Mouse (Mus musculus): ENCODE measurements around the gene Rcor3. TPM values are rescaled to one million over a fixed set of nuclear protein-coding genes. Genes with fewer than 3 reads are reported as not detected.
A peak's percentile ranks its signal among the peaks of the same experiment; 100 is the strongest.

Gene Rcor3
- total RNA-seq, 4 experiments from 2014 or later, result 22.5 to 35.7 (median 28.8) TPM

GRCm38 (mm10) chr1:192092879-192093660 is 44.8 kb downstream of the Rcor3 start:
- DNase-seq, result peak; percentile 83

GRCm38 (mm10) chr1:192091806-192092772 is 45.8 kb downstream of the Rcor3 start, which contains the start of gene Traf5:
Gene Traf5, minus strand, starts transcription at chr1:192092559.
- peak; percentile 97 for DNase-seq

DNA sequence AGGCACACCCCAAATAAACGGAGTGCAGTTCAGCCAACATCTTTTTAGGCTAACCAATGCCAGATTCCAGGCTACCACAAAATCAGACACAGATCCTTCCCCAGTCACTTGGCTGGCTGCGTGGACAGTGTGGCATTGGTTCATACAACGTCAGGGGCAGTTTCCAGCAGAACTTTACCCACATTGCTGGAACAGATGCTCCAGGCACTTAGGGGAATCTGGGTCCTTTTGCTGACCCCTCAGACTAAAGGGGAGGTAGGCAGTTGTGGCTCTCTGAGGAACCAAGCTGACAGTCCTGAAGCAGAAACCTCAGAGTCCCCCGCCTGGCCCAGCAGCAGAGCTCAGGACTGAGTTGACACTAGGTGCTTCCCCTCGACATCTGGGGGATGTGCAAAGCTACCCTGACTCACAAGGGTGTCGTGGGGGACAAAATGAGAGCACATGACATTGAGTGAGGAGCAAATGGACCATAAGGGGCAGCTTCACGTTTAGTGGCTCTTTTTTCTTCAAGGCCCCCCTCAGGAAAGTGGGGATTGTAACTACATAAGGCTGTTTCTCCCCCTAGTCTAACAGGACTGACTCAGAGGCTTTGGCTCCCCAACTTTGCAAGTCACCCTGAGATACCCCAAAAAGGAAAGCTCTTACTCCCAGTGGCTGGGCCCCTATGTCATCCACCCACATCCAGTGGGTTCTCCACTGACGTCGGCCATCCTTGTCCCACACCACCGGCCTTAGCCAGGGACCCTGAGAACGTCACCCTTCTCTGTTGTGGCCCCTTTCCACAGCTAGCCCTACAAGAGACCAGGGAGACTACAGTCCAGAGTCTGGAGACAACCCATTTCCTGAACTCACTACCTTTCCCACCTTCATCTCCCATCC is 46.9 kb downstream of the Rcor3 start:
- DNase-seq, result no peak

GRCm38 (mm10) chr1:192090281-192090680 is 47.6 kb downstream of the Rcor3 start:
- no peak for DNase-seq

DNA sequence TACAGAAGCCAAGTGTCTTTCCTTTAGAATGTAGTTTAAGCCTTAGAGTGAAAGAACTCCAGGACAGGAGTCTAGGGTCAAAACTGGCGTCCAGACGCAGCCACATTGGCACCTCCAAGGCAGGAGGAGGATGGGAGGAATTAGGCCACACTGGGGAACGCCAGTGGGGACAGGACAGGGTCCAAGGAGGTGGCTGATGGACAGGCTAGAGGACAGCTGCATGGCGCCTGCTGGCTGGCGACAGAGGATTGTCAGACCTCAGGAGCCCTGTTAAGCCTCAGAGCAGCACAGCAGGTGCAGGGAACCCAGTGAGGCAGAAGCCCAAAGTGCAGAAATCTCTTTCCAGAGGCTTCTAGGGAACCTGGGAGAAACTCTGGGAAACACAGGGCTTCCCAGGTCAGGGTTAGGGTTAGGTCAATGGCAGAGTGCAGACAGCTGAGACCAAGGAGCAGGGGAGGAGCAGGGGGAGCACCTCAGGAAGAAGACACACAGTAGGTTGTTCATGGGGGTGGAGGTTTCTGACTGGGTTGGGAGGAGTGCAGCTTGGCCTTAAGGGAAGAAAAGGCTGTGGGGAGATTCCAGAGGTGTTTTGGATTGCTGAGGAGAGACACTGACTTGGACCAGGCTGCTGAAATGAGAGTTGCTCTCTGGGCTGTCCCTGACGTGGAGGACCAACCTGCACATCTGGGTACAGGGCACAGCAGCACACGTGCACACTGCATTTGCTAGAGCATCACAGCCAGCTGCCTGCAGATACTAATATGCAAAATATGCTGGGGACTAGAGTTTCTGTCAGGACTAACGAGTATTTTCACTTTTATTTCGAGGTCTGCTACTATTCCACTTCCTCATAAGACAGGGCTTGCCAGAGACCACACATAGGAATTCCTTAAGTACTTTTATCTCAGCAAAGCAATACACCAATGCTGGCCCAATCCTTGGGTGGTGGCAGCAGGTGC is 48.4 kb downstream of the Rcor3 start:
- no peak for DNase-seq

GRCm38 (mm10) chr1:192088011-192088410 is 49.9 kb downstream of the Rcor3 start:
- DNase-seq, result no peak

- no peak for DNase-seq
Measured at GRCm38 (mm10) chr1:192087098-192087497, 50.8 kb downstream of the Rcor3 start.

GRCm38 (mm10) chr1:192086279-192087037 is 51.4 kb downstream of the Rcor3 start:
- no peak for DNase-seq

DNA sequence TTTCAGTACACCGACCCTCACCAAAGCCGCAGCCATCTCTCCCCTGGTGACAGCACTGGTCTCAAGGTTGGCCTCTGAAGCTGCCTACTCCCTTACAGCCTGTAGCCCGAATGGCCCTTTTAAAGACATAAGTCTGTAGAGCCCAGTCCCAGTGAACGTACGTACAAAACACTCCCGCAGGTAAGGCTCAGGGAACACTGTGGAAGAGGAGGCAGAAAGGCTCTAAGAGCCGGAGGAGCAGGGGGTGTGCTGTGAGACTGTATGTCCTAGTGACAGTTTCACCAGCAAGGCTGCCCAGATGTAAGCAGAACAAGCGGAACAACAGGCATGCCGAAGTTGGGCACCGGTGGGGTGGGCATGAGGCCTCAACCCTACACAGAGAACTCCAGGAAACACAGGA is 52.6 kb downstream of the Rcor3 start:
- DNase-seq, result no peak

GRCm38 (mm10) chr1:192082646-192083045 is 55.2 kb downstream of the Rcor3 start:
- no peak for DNase-seq

DNA sequence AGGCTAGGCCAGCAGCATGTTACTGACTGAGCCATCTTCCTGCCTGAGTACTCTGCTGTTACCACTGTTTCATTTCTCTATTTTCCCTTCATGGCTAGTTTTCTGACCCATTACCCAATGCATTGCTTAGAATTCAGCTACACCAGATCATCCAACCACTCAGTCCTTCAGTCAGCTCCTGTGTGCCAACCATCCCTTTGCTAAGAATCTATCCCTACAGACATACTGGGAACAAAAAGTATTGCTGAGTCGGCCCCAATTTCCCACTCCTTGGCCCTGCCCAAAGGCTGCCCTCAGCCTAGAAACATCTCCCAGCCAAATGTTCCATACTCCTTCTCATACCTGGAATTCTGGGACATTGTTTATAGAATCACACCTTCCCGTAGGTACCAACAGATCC is 56.7 kb downstream of the Rcor3 start:
- no peak for DNase-seq

DNA sequence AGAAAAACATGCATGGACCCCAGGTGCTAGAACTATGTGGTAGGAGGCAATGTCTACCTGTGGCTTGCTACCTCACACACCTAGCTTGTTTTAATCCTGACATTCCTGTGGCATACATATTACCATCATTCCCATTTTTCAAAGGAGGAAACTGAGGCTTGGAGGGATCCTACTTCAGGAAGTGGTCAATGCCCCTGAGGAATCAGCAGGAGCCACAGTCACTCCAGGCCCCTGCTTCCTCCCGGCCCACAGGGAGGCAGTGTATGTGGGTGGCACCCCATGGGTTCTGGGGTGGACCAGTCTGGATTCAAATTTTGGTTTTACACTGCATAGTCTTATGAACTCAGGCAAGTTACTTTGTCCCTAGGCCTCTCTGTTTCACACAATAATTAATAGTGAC is 58.7 kb downstream of the Rcor3 start:
- DNase-seq, result no peak

- DNase-seq, result no peak
Measured at GRCm38 (mm10) chr1:192078406-192078805, 59.5 kb downstream of the Rcor3 start.

DNA sequence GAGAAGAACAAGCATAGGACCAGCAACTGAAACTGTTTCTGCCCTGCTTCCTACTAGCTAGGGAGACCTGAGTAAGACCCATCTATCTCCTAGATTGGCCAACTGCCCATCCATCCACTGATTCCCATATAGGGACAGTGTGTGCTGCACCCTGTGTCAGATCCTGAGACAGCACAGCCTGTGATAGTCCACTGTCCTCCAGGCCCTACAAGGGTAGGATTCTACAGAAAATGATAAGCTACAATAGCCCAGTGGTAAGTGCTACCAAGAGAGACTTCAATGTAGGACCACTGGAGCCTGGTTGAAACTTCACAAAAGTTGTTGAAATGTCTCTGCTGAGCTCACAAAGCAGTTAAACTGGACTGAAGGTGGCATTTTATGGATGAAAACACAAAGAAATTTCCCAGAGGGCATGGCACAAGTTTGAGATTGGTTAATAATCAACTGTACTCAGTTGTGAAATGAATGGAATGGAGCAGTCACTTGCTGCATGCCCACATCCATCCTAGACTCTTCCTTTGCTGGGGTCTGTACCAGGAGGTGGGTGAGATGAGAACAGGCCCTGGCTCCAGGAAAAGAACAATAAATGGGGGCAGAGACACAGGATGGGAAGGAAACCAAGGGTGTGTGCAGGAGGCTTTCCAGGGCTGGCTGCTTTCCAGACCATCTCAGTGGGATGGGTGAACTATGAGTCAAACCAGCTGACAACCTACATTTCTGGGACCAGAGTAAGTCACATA is 60.9 kb downstream of the Rcor3 start:
- no peak for DNase-seq

DNA sequence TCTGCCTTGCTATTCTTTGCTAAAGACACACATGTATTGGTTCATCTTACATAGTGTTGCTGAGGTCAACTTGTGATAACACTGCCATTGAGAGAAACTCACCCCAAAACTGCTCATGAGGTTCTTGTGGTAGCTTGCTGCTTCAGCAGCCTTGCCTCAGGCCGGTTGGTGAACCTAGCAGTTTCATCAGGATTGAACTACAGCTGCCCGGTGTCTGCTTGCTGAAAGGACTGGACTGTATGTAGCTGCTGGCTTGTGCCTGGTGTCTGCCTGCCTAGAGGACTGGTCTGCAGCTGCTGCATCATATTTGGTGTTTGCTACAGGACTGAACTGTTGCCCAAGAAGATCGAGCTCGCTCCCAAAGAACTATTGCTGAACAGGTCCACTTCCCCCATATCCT is 61.8 kb downstream of the Rcor3 start:
- no peak for DNase-seq

- no peak for DNase-seq
Measured at GRCm38 (mm10) chr1:192074824-192075223, 63.0 kb downstream of the Rcor3 start.

DNA sequence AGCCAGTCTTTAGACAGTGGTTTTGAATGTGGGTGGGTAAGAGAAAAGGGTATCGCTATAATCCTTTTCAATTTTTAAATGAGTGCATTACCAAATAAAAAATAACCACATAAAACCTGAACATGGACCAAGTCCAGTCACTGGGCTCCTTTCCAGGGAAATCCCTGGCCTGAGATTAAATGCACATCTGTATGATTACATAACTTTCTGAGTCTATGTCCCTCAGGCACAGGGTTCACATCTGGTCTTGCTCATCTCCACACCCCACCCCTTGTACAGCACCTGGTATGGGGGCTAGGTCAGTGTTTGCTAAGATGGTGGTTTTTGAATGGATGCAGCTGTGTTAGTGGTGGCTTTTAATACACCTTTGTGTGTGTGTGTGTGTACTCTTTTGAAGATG is 65.4 kb downstream of the Rcor3 start:
- DNase-seq, result no peak

GRCm38 (mm10) chr1:192070618-192071051 is 67.2 kb downstream of the Rcor3 start:
- no peak for DNase-seq

DNA sequence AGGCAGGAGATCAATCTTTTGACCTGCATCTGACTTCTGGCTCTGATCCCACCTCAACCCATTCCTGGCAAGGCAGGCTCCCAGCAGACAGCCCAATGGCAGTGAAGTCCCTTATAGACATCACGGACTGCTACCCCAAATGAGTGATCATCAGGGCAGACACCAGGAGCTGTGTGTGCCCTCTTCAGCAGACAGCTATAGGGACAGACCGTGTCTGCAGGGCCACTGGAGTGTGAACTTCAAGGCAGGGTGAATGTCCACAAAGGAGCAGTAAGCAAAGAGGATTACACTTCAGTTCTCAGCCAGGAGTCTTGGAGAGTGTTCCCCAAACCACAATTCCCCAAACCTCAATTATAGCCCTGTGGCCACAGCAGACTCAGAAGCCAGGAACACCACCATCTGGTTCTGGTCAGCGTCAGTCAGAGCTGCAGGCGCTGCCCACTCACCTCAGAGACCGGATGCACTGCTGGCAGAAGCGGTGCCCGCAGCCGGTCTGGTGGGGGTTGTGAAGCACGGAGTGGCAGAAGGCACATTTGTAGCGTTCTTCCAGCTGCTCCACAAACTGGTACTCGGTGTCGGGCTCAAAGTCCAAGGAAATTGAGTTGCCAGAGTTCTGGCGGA is 67.8 kb downstream of the Rcor3 start:
- DNase-seq, result no peak

Measured in adrenal gland, adult 8-10 months (tissue).